Mouse (Mus musculus) liver, embryonic 12.5 days (tissue): ENCODE measurements around the gene Pdlim7. TPM values are rescaled to one million over a fixed set of nuclear protein-coding genes. Genes with fewer than 3 reads are reported as not detected.

Source experiments
- ATAC-seq: fragments of 200-750 bp; cut with Nextera tagmentation; 2 replicates; pipeline ENCODE4 v1.8.0; 2017; ENCODE audit warnings: moderate number of reproducible peaks, mild to moderate bottlenecking, moderate library complexity
- H3K27ac ChIP-seq: fragments of 300-500 bp; sonication (generic); 2 replicates; pipeline ENCODE4 v1.5.1; 2016; ENCODE audit warnings: mild to moderate bottlenecking
- H3K27me3 ChIP-seq: fragments of 300-500 bp; sonication (generic); replicated peaks from 2 replicates; pipeline ENCODE4 v1.6.1; 2016; ENCODE audit warnings: mild to moderate bottlenecking, moderate library complexity
- H3K36me3 ChIP-seq: fragments of 300-500 bp; sonication (generic); 2 replicates; pipeline ENCODE4 v1.6.1; 2016; ENCODE audit warnings: mild to moderate bottlenecking, moderate library complexity
- H3K4me1 ChIP-seq: fragments of 300-500 bp; sonication (generic); 2 replicates; pipeline ENCODE4 v1.6.1; 2016
- H3K4me2 ChIP-seq: fragments of 300-500 bp; sonication (generic); 2 replicates; pipeline ENCODE4 v1.6.1; 2016; ENCODE audit warnings: mild to moderate bottlenecking, moderate library complexity
- H3K4me3 ChIP-seq: fragments of 300-500 bp; sonication (generic); 2 replicates; pipeline ENCODE4 v1.5.1; 2016; ENCODE audit warnings: mild to moderate bottlenecking, moderate library complexity
- H3K9ac ChIP-seq: fragments of 300-500 bp; sonication (generic); 2 replicates; pipeline ENCODE4 v1.6.1; 2016; ENCODE audit warnings: mild to moderate bottlenecking, moderate library complexity
- H3K9me3 ChIP-seq: fragments of 300-500 bp; sonication (generic); replicated peaks from 2 replicates; pipeline ENCODE4 v1.6.1; 2016; ENCODE audit warnings: mild to moderate bottlenecking, moderate library complexity
- WGBS: fragments of 180-500 bp; shearing (Covaris S2); methylation state at CpG from one replicate; pipeline ENCODE4 v1.1.7; 2016; ENCODE audit not compliant: insufficient replicate concordance; 5-methylcytosine and 5-hydroxymethylcytosine counted together
- polyA plus RNA-seq: library from polyadenylated mRNA; unstranded; fragments of >200 nt; fragmentation: Nextera tagmentation; extraction: Ambion mirVana; gene quantifications from 2 replicates; pipeline ENCODE4 v1.2.1, GENCODE M21; 2016

The Pdlim7 gene
- polyA plus RNA-seq, 1 experiment from 2014 or later: 44.3 TPM

- Histone ChIP-seq H3K4me1 (peaks cover 48% of the 10 kb centered on the region), H3K4me2 (peak overlapping the region; percentile 99), H3K36me3 (peaks cover 2% of the 10 kb centered on the region), H3K27me3 (peaks cover 23% of the 10 kb centered on the region), H3K27ac (no peak overlapping the region), H3K4me3 (peak overlapping the region; percentile 80), H3K9ac (peak overlapping the region; percentile 80; the same call in 1 of the 2 replicates), H3K9me3 (no peaks in the 10 kb centered on the region)
- no peak for ATAC-seq
- WGBS: 25% methylated on average over 9 of the region's 9 CpGs
These were observed 352 bp upstream of the Pdlim7 start for GRCm38 (mm10) chr13:55513828-55514227.

GRCm38 (mm10) chr13:55512379-55513031 is 971 bp downstream of the Pdlim7 start:
- peak overlapping the region; percentile 80 for H3K4me3 ChIP-seq
- peak overlapping the region; percentile 99 for H3K4me2 ChIP-seq
- peak; percentile 30; the same call in 1 of the 2 replicates for ATAC-seq
- peaks cover 16% of the 10 kb centered on the region for H3K36me3 ChIP-seq
- peak overlapping the region; percentile 77 for H3K27ac ChIP-seq
- WGBS: 6% methylated on average over 25 of the region's 25 CpGs
- H3K9me3 ChIP-seq: no peaks in the 10 kb centered on the region
- H3K4me1 ChIP-seq: peaks cover 61% of the 10 kb centered on the region
- peaks cover 18% of the 10 kb centered on the region for H3K27me3 ChIP-seq
- peak overlapping the region; percentile 80 for H3K9ac ChIP-seq

- no peaks in the 10 kb centered on the region for H3K9me3 ChIP-seq
- 32% methylated on average over 5 of the region's 5 CpGs for WGBS
- H3K27me3 ChIP-seq: peaks cover 17% of the 10 kb centered on the region
- peak overlapping the region; percentile 80; the same call in 1 of the 2 replicates for H3K4me3 ChIP-seq
- peak overlapping the region; percentile 17; the same call in 1 of the 2 replicates for H3K9ac ChIP-seq
- peaks cover 26% of the 10 kb centered on the region for H3K36me3 ChIP-seq
- peak; percentile 21 for ATAC-seq
- H3K27ac ChIP-seq: peak overlapping the region; percentile 77
- H3K4me2 ChIP-seq: peak overlapping the region; percentile 99
- H3K4me1 ChIP-seq: peaks cover 61% of the 10 kb centered on the region
These were observed 2.0 kb downstream of the Pdlim7 start for GRCm38 (mm10) chr13:55511492-55511861.

- H3K4me3 ChIP-seq: peak overlapping the region; percentile 80; the same call in 1 of the 2 replicates
- peaks cover 61% of the 10 kb centered on the region for H3K4me1 ChIP-seq
- WGBS: 11% methylated on average over 6 of the region's 6 CpGs
- H3K27ac ChIP-seq: peak overlapping the region; percentile 77
- peak; percentile 46 for ATAC-seq
- H3K9ac ChIP-seq: peak overlapping the region; percentile 17
- peak overlapping the region; percentile 99 for H3K4me2 ChIP-seq
- H3K9me3 ChIP-seq: no peaks in the 10 kb centered on the region
- H3K27me3 ChIP-seq: peaks cover 17% of the 10 kb centered on the region
- peaks cover 32% of the 10 kb centered on the region for H3K36me3 ChIP-seq
These were observed 2.6 kb downstream of the Pdlim7 start for GRCm38 (mm10) chr13:55510668-55511491.

GRCm38 (mm10) chr13:55510332-55510667 is 3.2 kb downstream of the Pdlim7 start:
- peak; percentile 8; the same call in 1 of the 2 replicates for ATAC-seq
- Histone ChIP-seq H3K9me3 (no peaks in the 10 kb centered on the region), H3K36me3 (peaks cover 38% of the 10 kb centered on the region), H3K4me3 (no peak overlapping the region), H3K4me1 (peaks cover 61% of the 10 kb centered on the region), H3K4me2 (peak overlapping the region; percentile 99), H3K9ac (no peak overlapping the region), H3K27me3 (peaks cover 14% of the 10 kb centered on the region), H3K27ac (peak overlapping the region; percentile 77; the same call in 1 of the 2 replicates)
- WGBS: 17% methylated on average over 3 of the region's 3 CpGs

- no peaks in the 10 kb centered on the region for H3K9me3 ChIP-seq
- no peak overlapping the region for H3K4me3 ChIP-seq
- peaks cover 56% of the 10 kb centered on the region for H3K4me1 ChIP-seq
- WGBS: 91% methylated on average over 10 of the region's 10 CpGs
- H3K27ac ChIP-seq: peak overlapping the region; percentile 34; the same call in 1 of the 2 replicates
- no peak for ATAC-seq
- no peak overlapping the region for H3K4me2 ChIP-seq
- H3K27me3 ChIP-seq: no peaks in the 10 kb centered on the region
- no peak overlapping the region for H3K9ac ChIP-seq
- peaks cover 55% of the 10 kb centered on the region for H3K36me3 ChIP-seq
These were observed 4.9 kb downstream of the Pdlim7 start for GRCm38 (mm10) chr13:55508531-55508930.

GRCm38 (mm10) chr13:55507877-55508276 is 5.6 kb downstream of the Pdlim7 start:
- Histone ChIP-seq H3K4me3 (no peak overlapping the region), H3K27me3 (no peaks in the 10 kb centered on the region), H3K4me1 (peaks cover 53% of the 10 kb centered on the region), H3K36me3 (peaks cover 62% of the 10 kb centered on the region), H3K9ac (no peak overlapping the region), H3K27ac (no peak overlapping the region), H3K9me3 (no peaks in the 10 kb centered on the region), H3K4me2 (no peak overlapping the region)
- 58% methylated on average over 11 of the region's 11 CpGs for WGBS
- ATAC-seq: no peak

- H3K27me3 ChIP-seq: no peaks in the 10 kb centered on the region
- no peaks in the 10 kb centered on the region for H3K9me3 ChIP-seq
- ATAC-seq: no peak
- H3K9ac ChIP-seq: no peak overlapping the region
- peaks cover 71% of the 10 kb centered on the region for H3K36me3 ChIP-seq
- H3K4me1 ChIP-seq: peaks cover 41% of the 10 kb centered on the region
- no peak overlapping the region for H3K27ac ChIP-seq
- H3K4me3 ChIP-seq: no peak overlapping the region
- 90% methylated on average over 10 of the region's 10 CpGs for WGBS
- H3K4me2 ChIP-seq: no peak overlapping the region
These were observed 6.8 kb downstream of the Pdlim7 start for GRCm38 (mm10) chr13:55506697-55507096.

GRCm38 (mm10) chr13:55505810-55506209 is 7.7 kb downstream of the Pdlim7 start:
- no peak overlapping the region for H3K9ac ChIP-seq
- no peaks in the 10 kb centered on the region for H3K9me3 ChIP-seq
- no peaks in the 10 kb centered on the region for H3K27me3 ChIP-seq
- no peak for ATAC-seq
- H3K4me3 ChIP-seq: no peak overlapping the region
- H3K4me2 ChIP-seq: no peak overlapping the region
- WGBS: 78% methylated on average over 9 of the region's 9 CpGs
- no peak overlapping the region for H3K27ac ChIP-seq
- peaks cover 79% of the 10 kb centered on the region for H3K36me3 ChIP-seq
- H3K4me1 ChIP-seq: peaks cover 32% of the 10 kb centered on the region

- Histone ChIP-seq H3K9me3 (no peaks in the 10 kb centered on the region), H3K4me1 (peaks cover 18% of the 10 kb centered on the region), H3K9ac (no peak overlapping the region), H3K4me2 (no peak overlapping the region), H3K27ac (no peak overlapping the region), H3K4me3 (no peak overlapping the region), H3K27me3 (no peaks in the 10 kb centered on the region), H3K36me3 (peaks cover 84% of the 10 kb centered on the region)
- WGBS: 70% methylated on average over 5 of the region's 5 CpGs
- ATAC-seq: no peak
These were observed 9.1 kb downstream of the Pdlim7 start for GRCm38 (mm10) chr13:55504390-55504789.

- Histone ChIP-seq H3K9ac (no peak overlapping the region), H3K27me3 (no peaks in the 10 kb centered on the region), H3K27ac (no peak overlapping the region), H3K4me3 (no peak overlapping the region), H3K4me1 (peaks cover 2% of the 10 kb centered on the region), H3K9me3 (no peaks in the 10 kb centered on the region), H3K36me3 (peaks cover 82% of the 10 kb centered on the region), H3K4me2 (no peak overlapping the region)
- 81% methylated on average over 8 of the region's 8 CpGs for WGBS
- no peak for ATAC-seq
These were observed 11.1 kb downstream of the Pdlim7 start for GRCm38 (mm10) chr13:55502405-55502804.

- H3K9me3 ChIP-seq: no peaks in the 10 kb centered on the region
- H3K36me3 ChIP-seq: peaks cover 63% of the 10 kb centered on the region
- H3K27ac ChIP-seq: no peak overlapping the region
- no peak for ATAC-seq
- no peak overlapping the region for H3K4me3 ChIP-seq
- H3K27me3 ChIP-seq: peaks cover 12% of the 10 kb centered on the region; the same call in 1 of the 2 replicates
- H3K9ac ChIP-seq: no peak overlapping the region
- 63% methylated on average over 10 of the region's 10 CpGs for WGBS
- no peak overlapping the region for H3K4me2 ChIP-seq
- H3K4me1 ChIP-seq: no peaks in the 10 kb centered on the region
These were observed 12.9 kb downstream of the Pdlim7 start for GRCm38 (mm10) chr13:55500575-55500974.
